Mouse (Mus musculus) liver, embryonic 14.5 days (tissue): ENCODE measurements around the gene Hoxb2. TPM values are rescaled to one million over a fixed set of nuclear protein-coding genes. Genes with fewer than 3 reads are reported as not detected.

Experiments used
- ATAC-seq: fragments of 200-750 bp; cut with Nextera tagmentation; 2 replicates; pipeline ENCODE4 v1.8.0; 2017; ENCODE audit warnings: moderate number of reproducible peaks, mild to moderate bottlenecking, moderate library complexity; ENCODE audit not compliant: insufficient read depth
- DNase-seq, 3 experiments: peaks; one replicate each; pipeline ENCODE4 v3.0.0-alpha.2; 2012 to 2013; ENCODE audit warnings: low read depth in 3 of 3, low spot score in 3 of 3
- H3K27ac ChIP-seq: fragments of 300-500 bp; sonication (generic); 2 replicates; pipeline ENCODE4 v1.5.1; 2014; ENCODE audit warnings: moderate library complexity, mild to moderate bottlenecking, control low read depth, inconsistent platforms
- H3K27me3 ChIP-seq: fragments of 300-500 bp; sonication (generic); 2 replicates; pipeline ENCODE4 v1.6.1; 2014; ENCODE audit warnings: mild to moderate bottlenecking, low read length, moderate library complexity; ENCODE audit not compliant: control insufficient read depth, insufficient read depth
- H3K36me3 ChIP-seq: fragments of 300-500 bp; sonication (generic); replicated peaks from 2 replicates; pipeline ENCODE4 v1.6.1; 2014; ENCODE audit warnings: low read depth; ENCODE audit not compliant: control insufficient read depth, insufficient read depth
- H3K4me1 ChIP-seq, 2 experiments: fragments of 200-500 bp in 1 of 2; fragments of 300-500 bp in 1 of 2; sonication (generic) in 1 of 2; replicated peaks; 2 replicates each; pipeline ENCODE4 v1.6.1; 2012 to 2014; ENCODE audit warnings: antibody characterized with exemption in 1 of 2, inconsistent platforms in 1 of 2, low read length in 1 of 2; ENCODE audit not compliant: control insufficient read depth in 2 of 2, insufficient read depth in 2 of 2
- H3K4me2 ChIP-seq: fragments of 300-500 bp; sonication (generic); 2 replicates; pipeline ENCODE4 v1.6.1; 2014; ENCODE audit warnings: low read depth, mild to moderate bottlenecking, control low read depth, moderate library complexity
- H3K4me3 ChIP-seq, 2 experiments: fragments of 200-500 bp in 1 of 2; fragments of 300-500 bp in 1 of 2; sonication (generic) in 1 of 2; 2 replicates each; pipeline ENCODE4 v1.5.1; 2012 to 2014; ENCODE audit warnings: low read depth in 2 of 2, low read length in 2 of 2, mild to moderate bottlenecking in 2 of 2, control low read depth in 1 of 2, inconsistent platforms in 1 of 2, moderate library complexity in 1 of 2; ENCODE audit not compliant: insufficient read depth in 1 of 2
- H3K9ac ChIP-seq: fragments of 300-500 bp; sonication (generic); replicated peaks from 2 replicates; pipeline ENCODE4 v1.6.1; 2014; ENCODE audit warnings: mild to moderate bottlenecking, control low read depth, moderate library complexity
- H3K9me3 ChIP-seq: fragments of 300-500 bp; sonication (generic); 2 replicates; pipeline ENCODE4 v1.6.1; 2016; ENCODE audit warnings: low read length, mixed read lengths; ENCODE audit not compliant: control insufficient read depth
- CTCF ChIP-seq: IDR thresholded peaks from 2 replicates; pipeline ENCODE4 v1.5.1; 2016; ENCODE audit warnings: antibody characterized with exemption, low read depth, control low read depth
- EP300 ChIP-seq: IDR thresholded peaks from 2 replicates; pipeline ENCODE4 v1.6.1; 2016; ENCODE audit warnings: antibody characterized with exemption, low read depth
- WGBS: fragments of 180-500 bp; shearing (Covaris S2); extraction: QIAGEN DNeasy Blood & Tissue Kit; methylation state at CpG from one replicate; pipeline ENCODE4 v1.1.7; 2014; ENCODE audit not compliant: insufficient replicate concordance; 5-methylcytosine and 5-hydroxymethylcytosine counted together
- polyA plus RNA-seq, 2 experiments: library from polyadenylated mRNA; depleted of rRNA in 1 of 2; stranded (reverse) in 1 of 2; unstranded in 1 of 2; fragments of >200 nt; fragmentation: Nextera tagmentation in 1 of 2; extraction: Ambion mirVana in 1 of 2; gene quantifications; 2 replicates each; pipeline versions ENCODE4 v1.2.1 to v1.2.3; 2012 to 2014

Hoxb2 gene
- polyA plus RNA-seq, 2 experiments, result 0.51 to 1.1 TPM

DNA sequence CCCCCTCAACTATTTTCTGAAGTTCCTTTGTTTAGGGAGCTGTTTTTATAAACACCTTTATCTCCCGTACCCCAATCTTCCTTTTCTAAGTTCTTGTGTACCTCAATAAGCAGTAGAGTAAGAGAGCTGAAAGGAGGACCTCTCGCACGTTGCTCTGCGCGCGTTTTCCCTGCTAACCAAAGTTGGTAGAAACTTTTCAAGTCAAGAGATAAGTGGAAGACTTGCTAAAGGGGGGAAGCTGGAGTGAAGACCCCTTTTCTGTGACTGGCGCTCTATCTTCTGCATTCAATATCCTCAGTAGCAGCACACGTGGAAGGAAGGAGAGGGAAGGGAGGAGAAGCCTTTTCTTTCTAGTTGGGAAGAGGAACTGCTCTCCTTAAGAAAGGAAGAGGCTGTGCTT is 25.4 kb upstream of the Hoxb2 start:
- 27% methylated on average over 8 of the region's 8 CpGs for WGBS
- Histone ChIP-seq H3K27ac (no peak overlapping the region), H3K9me3 (no peaks in the 10 kb centered on the region), H3K4me3 (no peak overlapping the region), H3K4me2 (no peak overlapping the region), H3K4me1 (no peaks in the 10 kb centered on the region), H3K27me3 (peaks cover 63% of the 10 kb centered on the region), H3K9ac (no peak overlapping the region), H3K36me3 (no peaks in the 10 kb centered on the region)
- no peak for ATAC-seq
- TF ChIP-seq EP300 (no peak), CTCF (no peak)
- no peak for DNase-seq

DNA sequence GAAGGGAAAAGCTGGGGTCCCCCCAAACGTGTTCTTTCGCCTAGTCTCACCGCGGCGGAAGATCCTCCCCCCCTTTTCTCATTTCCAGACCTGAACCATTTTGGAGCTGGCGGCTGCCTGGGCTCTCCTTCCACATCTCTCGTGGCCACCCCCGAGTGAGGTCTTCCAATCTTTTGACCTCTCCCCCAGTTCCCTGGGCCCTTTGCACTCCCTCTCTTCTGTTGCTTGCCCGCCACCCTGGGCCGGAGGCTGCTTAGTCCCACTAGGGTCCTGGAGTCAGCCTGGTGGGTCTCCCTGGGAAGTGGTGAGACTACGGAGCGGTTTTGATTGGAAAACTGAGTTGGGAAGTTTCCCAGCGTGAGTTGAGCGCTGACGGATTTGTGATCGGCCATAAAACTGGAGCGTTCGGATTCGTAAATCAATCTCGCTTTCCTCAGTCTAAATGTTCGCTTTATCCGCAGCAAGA is 24.5 kb upstream of the Hoxb2 start:
- no peak for DNase-seq
- Histone ChIP-seq H3K4me1 (no peaks in the 10 kb centered on the region), H3K4me2 (no peak overlapping the region), H3K27ac (no peak overlapping the region), H3K9ac (no peak overlapping the region), H3K27me3 (peaks cover 63% of the 10 kb centered on the region), H3K9me3 (no peaks in the 10 kb centered on the region), H3K36me3 (no peaks in the 10 kb centered on the region), H3K4me3 (no peak overlapping the region)
- no peak for ATAC-seq
- TF ChIP-seq CTCF, result no peak
- WGBS, result 47% methylated on average over 22 of the region's 22 CpGs

DNA sequence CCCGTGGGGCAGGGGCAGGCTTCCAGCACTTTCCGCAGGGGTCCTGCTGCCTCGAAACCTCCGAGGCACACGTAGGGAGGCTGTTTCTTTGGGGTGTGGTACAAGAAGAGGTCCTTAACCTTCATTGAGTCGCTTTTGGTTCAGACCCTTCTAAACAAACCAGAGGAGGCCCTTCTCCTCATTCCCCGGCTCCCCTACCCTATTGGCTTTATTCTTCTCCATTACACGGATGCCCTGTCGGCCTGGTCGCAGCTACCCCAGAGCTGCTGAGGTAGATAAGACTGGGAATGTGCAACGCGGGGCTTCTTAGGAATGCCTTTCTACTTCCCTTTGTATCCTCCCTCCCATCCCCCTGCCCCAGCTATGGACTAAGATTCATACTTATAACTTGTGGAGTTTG is 23.6 kb upstream of the Hoxb2 start:
- Histone ChIP-seq H3K4me1 (no peaks in the 10 kb centered on the region), H3K4me3 (no peak overlapping the region), H3K9me3 (no peaks in the 10 kb centered on the region), H3K36me3 (no peaks in the 10 kb centered on the region), H3K27me3 (peaks cover 64% of the 10 kb centered on the region), H3K9ac (no peak overlapping the region), H3K4me2 (no peak overlapping the region), H3K27ac (no peak overlapping the region)
- DNase-seq (no peak), ATAC-seq (no peak)
- WGBS, result 43% methylated on average over 12 of the region's 12 CpGs
- TF ChIP-seq CTCF (no peak), EP300 (no peak)

DNA sequence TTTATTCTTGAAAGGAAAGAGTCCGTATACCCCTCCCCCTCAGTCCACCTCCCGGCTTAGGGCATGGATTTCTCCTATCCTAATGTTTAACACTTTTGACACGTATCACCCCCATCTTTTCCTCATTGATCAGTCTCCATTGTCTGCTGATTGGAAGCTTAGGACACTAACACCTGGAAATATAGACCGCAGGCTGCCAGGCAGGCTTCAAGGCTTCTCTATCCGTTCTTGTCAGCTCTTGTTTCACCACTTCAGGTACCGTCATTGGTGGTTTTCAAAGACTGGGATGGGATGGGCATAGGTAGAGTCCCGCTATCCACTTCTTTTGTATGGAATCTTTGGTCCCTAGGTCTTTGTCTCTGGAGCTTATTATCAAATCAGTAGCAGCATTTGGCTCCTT is 23.2 kb upstream of the Hoxb2 start:
- 41% methylated on average over 7 of the region's 7 CpGs for WGBS
- ATAC-seq (no peak), DNase-seq (no peak)
- Histone ChIP-seq H3K9me3 (no peaks in the 10 kb centered on the region), H3K9ac (no peak overlapping the region), H3K27ac (no peak overlapping the region), H3K27me3 (peaks cover 66% of the 10 kb centered on the region), H3K36me3 (no peaks in the 10 kb centered on the region), H3K4me3 (no peak overlapping the region), H3K4me2 (no peak overlapping the region), H3K4me1 (no peaks in the 10 kb centered on the region)
- TF ChIP-seq EP300, result no peak
- TF ChIP-seq CTCF, result no peak

DNA sequence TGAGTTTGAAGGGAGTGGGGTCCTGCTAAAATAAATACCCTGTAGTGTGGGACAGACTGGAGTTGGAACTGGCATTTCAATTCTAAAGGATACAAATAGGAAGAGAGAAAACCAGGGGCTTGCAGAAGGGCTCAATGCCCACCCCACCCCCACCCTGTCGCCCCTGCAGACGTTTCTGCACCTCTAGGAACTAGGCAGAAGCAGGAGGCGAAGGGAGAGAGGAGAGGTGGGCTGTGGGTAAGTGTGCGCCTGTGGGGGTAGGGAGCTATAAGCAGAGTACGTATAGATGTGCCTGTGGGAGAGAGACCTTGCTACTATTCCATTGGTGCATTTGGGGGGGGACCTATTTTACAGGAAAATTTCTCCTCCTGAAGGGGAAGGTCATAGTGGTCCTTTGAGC is 22.6 kb upstream of the Hoxb2 start:
- Histone ChIP-seq H3K27me3 (peaks cover 68% of the 10 kb centered on the region), H3K4me3 (no peak overlapping the region), H3K4me1 (no peaks in the 10 kb centered on the region), H3K36me3 (no peaks in the 10 kb centered on the region), H3K27ac (no peak overlapping the region), H3K9me3 (no peaks in the 10 kb centered on the region), H3K4me2 (no peak overlapping the region), H3K9ac (no peak overlapping the region)
- 28% methylated on average over 5 of the region's 5 CpGs for WGBS
- ATAC-seq, result no peak
- TF ChIP-seq CTCF (no peak), EP300 (no peak)
- DNase-seq, result no peak
